Mouse (Mus musculus): ENCODE data around the gene Actn4. TPM values are rescaled to one million over a fixed set of nuclear protein-coding genes. Genes with fewer than 3 reads are reported as not detected.
A peak's percentile ranks its signal among the peaks of the same experiment; 100 is the strongest.

Actn4 gene
- total and polyA plus RNA-seq, 2 experiments from 2014 or later: 71.2 to 103 TPM

DNA sequence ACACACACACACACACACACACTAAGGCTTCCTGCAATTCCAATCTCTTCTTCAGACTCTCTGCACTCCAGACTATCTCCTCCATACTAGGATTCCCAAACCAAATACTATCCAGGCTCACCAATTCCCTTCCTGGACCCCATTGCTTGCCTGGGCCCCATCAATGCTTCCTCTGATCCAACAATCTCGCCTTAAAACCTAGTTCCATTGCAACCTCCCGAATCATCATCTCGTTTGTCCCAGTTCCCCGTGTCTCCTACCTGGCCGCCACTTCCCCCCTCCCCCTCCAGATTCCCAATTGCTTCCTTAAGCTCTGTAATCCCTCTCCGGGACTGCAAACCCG lies 585 bp downstream of the Actn4 start:
- H3K36me3 ChIP-seq (ENCODE audit: insufficient read depth): no peaks in the 10 kb centered on the region
- H3K27me3 ChIP-seq (ENCODE audit: insufficient read depth, low read length): no peaks in the 10 kb centered on the region
- H3K4me1 ChIP-seq (ENCODE audit: insufficient read depth): peaks cover 15% of the 10 kb centered on the region
- peak overlapping the region; percentile 88 for H3K4me3 ChIP-seq (ENCODE audit: low read depth, low read length)
- peak overlapping the region; percentile 87 for H3K27ac ChIP-seq (ENCODE audit: low read depth, low read length)
- DNase-seq (no peak), ATAC-seq (no peak)
- peak overlapping the region; percentile 93 for H3K9ac ChIP-seq
- no peak for TF ChIP-seq CTCF (IDR thresholded peaks at IDR 0.05; ENCODE audit: low read depth)
- 1% methylated on average over 7 of the region's 7 CpGs for WGBS
- no peaks in the 10 kb centered on the region for H3K9me3 ChIP-seq (ENCODE audit: low read length)
- peak overlapping the region; percentile 78 for H3K4me2 ChIP-seq (ENCODE audit: low read depth)

GRCm38 (mm10) chr7:28960354-28961046 lies 1.6 kb downstream of the Actn4 start:
- Histone ChIP-seq H3K4me2 (ENCODE audit: low read depth) (peak overlapping the region; percentile 78), H3K4me3 (ENCODE audit: low read depth, low read length) (peak overlapping the region; percentile 88), H3K27ac (ENCODE audit: low read depth, low read length) (no peak overlapping the region), H3K4me1 (ENCODE audit: insufficient read depth) (peaks cover 15% of the 10 kb centered on the region), H3K36me3 (ENCODE audit: insufficient read depth) (no peaks in the 10 kb centered on the region), H3K9me3 (ENCODE audit: low read length) (no peaks in the 10 kb centered on the region), H3K9ac (peak overlapping the region; percentile 93), H3K27me3 (ENCODE audit: insufficient read depth, low read length) (no peaks in the 10 kb centered on the region)
- ATAC-seq: no peak
- no peak for DNase-seq
- TF ChIP-seq CTCF (IDR thresholded peaks at IDR 0.05; ENCODE audit: low read depth): no peak
- WGBS: 43% methylated on average over 9 of the region's 9 CpGs

- no peaks in the 10 kb centered on the region for H3K36me3 ChIP-seq (ENCODE audit: insufficient read depth)
- H3K4me2 ChIP-seq (ENCODE audit: low read depth): peak overlapping the region; percentile 78
- peaks cover 15% of the 10 kb centered on the region for H3K4me1 ChIP-seq (ENCODE audit: insufficient read depth)
- H3K4me3 ChIP-seq (ENCODE audit: low read depth, low read length): no peak overlapping the region; the same call in 1 of the 2 replicates
- no peaks in the 10 kb centered on the region for H3K9me3 ChIP-seq (ENCODE audit: low read length)
- no peak overlapping the region for H3K27ac ChIP-seq (ENCODE audit: low read depth, low read length)
- ATAC-seq: no peak
- no peak overlapping the region for H3K9ac ChIP-seq
- no peak for TF ChIP-seq CTCF (IDR thresholded peaks at IDR 0.05; ENCODE audit: low read depth)
- DNase-seq: no peak
- WGBS: 45% methylated on average over 6 of the region's 6 CpGs
- H3K27me3 ChIP-seq (ENCODE audit: insufficient read depth, low read length): no peaks in the 10 kb centered on the region
Observed at GRCm38 (mm10) chr7:28959505-28960045, 2.6 kb downstream of the Actn4 start.

GRCm38 (mm10) chr7:28958770-28959169 lies 3.4 kb downstream of the Actn4 start:
- Histone ChIP-seq H3K36me3 (ENCODE audit: insufficient read depth) (no peaks in the 10 kb centered on the region), H3K27me3 (ENCODE audit: insufficient read depth, low read length) (no peaks in the 10 kb centered on the region), H3K4me1 (ENCODE audit: insufficient read depth) (peaks cover 18% of the 10 kb centered on the region), H3K9me3 (ENCODE audit: low read length) (no peaks in the 10 kb centered on the region), H3K27ac (ENCODE audit: low read depth, low read length) (no peak overlapping the region), H3K9ac (no peak overlapping the region), H3K4me2 (ENCODE audit: low read depth) (0 out of 2 replicates have a peak overlapping the region, but pooled peaks have one; percentile 78), H3K4me3 (ENCODE audit: low read depth, low read length) (no peak overlapping the region)
- no peak for DNase-seq
- no peak for TF ChIP-seq CTCF (IDR thresholded peaks at IDR 0.05; ENCODE audit: low read depth)
- WGBS: 63% methylated on average over 1 of the region's 1 CpGs
- ATAC-seq: no peak

GRCm38 (mm10) chr7:28957997-28958725 lies 4.0 kb downstream of the Actn4 start:
- no peaks in the 10 kb centered on the region for H3K9me3 ChIP-seq (ENCODE audit: low read length)
- ATAC-seq (no peak), DNase-seq (no peak)
- H3K27me3 ChIP-seq (ENCODE audit: insufficient read depth, low read length): no peaks in the 10 kb centered on the region
- no peak overlapping the region for H3K27ac ChIP-seq (ENCODE audit: low read depth, low read length)
- H3K4me1 ChIP-seq (ENCODE audit: insufficient read depth): peaks cover 23% of the 10 kb centered on the region
- H3K36me3 ChIP-seq (ENCODE audit: insufficient read depth): no peaks in the 10 kb centered on the region
- no peak overlapping the region for H3K4me3 ChIP-seq (ENCODE audit: low read depth, low read length)
- no peak for TF ChIP-seq CTCF (IDR thresholded peaks at IDR 0.05; ENCODE audit: low read depth)
- H3K9ac ChIP-seq: no peak overlapping the region
- 77% methylated on average over 1 of the region's 1 CpGs for WGBS
- H3K4me2 ChIP-seq (ENCODE audit: low read depth): no peak overlapping the region

DNA sequence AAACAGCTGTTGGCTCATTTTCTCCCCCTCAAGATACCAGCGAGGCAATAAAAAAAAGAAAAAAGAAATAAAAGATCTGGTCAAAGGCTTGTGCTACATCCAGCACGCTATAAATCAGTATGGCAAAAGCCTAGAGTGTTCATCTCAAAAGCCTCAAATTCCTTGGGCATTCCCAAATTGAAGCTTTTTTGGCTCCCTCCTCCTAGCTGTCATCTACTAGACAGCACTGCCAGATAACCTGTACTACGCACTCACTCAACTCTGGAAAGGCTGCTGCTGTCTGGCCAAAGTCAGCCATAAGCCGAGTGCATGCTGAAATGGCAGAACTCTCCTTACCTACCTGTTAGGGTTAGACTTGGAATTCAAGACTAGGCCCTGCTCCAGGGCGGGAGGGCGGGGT lies 4.9 kb downstream of the Actn4 start:
- H3K27me3 ChIP-seq (ENCODE audit: insufficient read depth, low read length): no peaks in the 10 kb centered on the region
- H3K9ac ChIP-seq: no peak overlapping the region
- no peak overlapping the region for H3K4me3 ChIP-seq (ENCODE audit: low read depth, low read length)
- ATAC-seq (no peak), DNase-seq (no peak)
- H3K27ac ChIP-seq (ENCODE audit: low read depth, low read length): no peak overlapping the region
- H3K4me2 ChIP-seq (ENCODE audit: low read depth): no peak overlapping the region
- H3K9me3 ChIP-seq (ENCODE audit: low read length): no peaks in the 10 kb centered on the region
- H3K36me3 ChIP-seq (ENCODE audit: insufficient read depth): no peaks in the 10 kb centered on the region
- peaks cover 23% of the 10 kb centered on the region for H3K4me1 ChIP-seq (ENCODE audit: insufficient read depth)
- WGBS: 75% methylated on average over 6 of the region's 6 CpGs
- TF ChIP-seq CTCF (IDR thresholded peaks at IDR 0.05; ENCODE audit: low read depth): no peak

DNA sequence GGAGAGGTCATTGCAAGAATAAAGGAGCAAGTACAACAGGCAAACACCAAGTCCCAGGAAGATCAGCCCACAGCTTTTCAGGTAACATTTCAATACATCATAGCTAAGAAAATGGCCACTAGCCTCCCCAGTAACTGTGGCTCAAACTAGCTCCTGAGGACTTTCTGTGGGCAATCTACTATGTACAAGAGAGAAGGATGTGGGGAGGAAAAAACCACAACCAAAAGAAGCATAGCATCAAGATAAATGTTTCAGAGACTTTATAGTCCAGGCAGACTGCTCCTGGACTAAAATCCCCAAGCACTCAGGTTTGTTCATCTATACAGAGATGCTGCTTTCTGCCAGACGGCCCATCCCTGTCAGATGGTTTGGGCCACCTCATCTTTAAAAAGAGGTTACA lies 5.9 kb downstream of the Actn4 start:
- ATAC-seq: no peak
- Histone ChIP-seq H3K27ac (ENCODE audit: low read depth, low read length) (no peak overlapping the region), H3K27me3 (ENCODE audit: insufficient read depth, low read length) (no peaks in the 10 kb centered on the region), H3K4me1 (ENCODE audit: insufficient read depth) (peaks cover 23% of the 10 kb centered on the region), H3K4me2 (ENCODE audit: low read depth) (no peak overlapping the region), H3K36me3 (ENCODE audit: insufficient read depth) (no peaks in the 10 kb centered on the region), H3K9ac (no peak overlapping the region), H3K4me3 (ENCODE audit: low read depth, low read length) (no peak overlapping the region), H3K9me3 (ENCODE audit: low read length) (no peaks in the 10 kb centered on the region)
- no peak for DNase-seq
- WGBS: 91% methylated on average over 1 of the region's 1 CpGs
- no peak for TF ChIP-seq CTCF (IDR thresholded peaks at IDR 0.05; ENCODE audit: low read depth)

All from forebrain, postnatal 0 days (tissue).